Mouse (Mus musculus) stomach, postnatal 0 days (tissue): ENCODE results near the gene Ykt6.

ENCODE experiments used
- CTCF ChIP-seq: IDR thresholded peaks from 2 replicates; pipeline ENCODE4 v1.5.1; 2016; ENCODE audit warnings: antibody characterized with exemption, low read depth, mild to moderate bottlenecking, moderate library complexity
- EP300 ChIP-seq: optimal IDR thresholded peaks from 2 replicates; pipeline ENCODE3; 2016; ENCODE audit warnings: antibody characterized with exemption

GRCm38 (mm10) chr11:5916178-5916548 is 39.3 kb upstream of the Ykt6 start:
- TF ChIP-seq CTCF (no peak), EP300 (no peak)
